Mouse (Mus musculus): ENCODE measurements around the gene Ufl1.
"Not testable (repeated sequence)": the region's sequence is repeated elsewhere in the genome, so short reads cannot be mapped to it uniquely, and the experiment has no call there.

Ufl1 gene

DNA sequence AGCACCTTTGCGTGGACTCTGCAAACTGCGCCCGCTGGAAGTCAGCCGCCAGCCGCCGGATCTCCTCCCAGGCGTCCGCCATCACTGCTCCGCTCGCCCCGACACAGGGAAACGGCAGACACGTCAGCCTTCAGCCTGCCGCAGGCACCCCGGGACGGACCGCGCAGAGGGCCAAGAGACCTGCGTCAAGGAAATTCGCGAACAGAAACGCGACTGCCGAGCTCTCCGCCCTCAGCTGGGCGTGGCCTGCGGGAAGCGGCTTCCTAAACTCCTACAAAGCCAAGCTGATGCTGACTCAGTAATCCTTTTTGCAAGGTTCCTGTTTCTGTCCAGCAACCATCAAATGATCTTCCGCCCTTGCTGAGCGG lies at the start of gene Ufl1:
Ufl1 (minus strand) TSS at position 151 of the 368 bp plus-strand sequence.
- DNase-seq: peak; percentile 96

DNA sequence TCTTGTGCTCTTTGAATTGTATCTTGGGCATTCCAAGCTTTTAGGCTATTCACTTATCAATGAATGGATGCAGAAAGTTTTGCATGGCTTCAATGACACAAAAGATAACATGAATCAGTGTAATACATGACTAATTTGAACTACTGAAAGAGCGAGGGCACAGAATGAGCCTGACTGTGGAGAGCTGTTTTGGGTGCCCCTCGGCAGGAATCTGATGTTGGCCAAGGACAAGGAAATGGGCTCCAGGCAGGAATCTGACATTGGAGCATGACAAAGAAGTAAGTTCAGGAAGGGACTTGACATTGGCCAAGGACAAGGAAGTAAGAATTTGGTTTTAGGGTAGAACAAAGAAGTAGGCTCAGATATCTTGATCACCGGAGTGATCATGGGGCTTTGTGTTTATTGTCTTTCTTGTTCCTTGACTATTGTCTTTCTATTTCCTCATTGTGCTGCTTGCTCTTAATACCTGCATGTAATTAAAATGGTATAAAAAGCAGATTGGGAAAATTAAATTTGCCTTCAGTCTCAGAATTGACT lies 44.1 kb upstream of the Ufl1 start:
- DNase-seq: no peak

DNA sequence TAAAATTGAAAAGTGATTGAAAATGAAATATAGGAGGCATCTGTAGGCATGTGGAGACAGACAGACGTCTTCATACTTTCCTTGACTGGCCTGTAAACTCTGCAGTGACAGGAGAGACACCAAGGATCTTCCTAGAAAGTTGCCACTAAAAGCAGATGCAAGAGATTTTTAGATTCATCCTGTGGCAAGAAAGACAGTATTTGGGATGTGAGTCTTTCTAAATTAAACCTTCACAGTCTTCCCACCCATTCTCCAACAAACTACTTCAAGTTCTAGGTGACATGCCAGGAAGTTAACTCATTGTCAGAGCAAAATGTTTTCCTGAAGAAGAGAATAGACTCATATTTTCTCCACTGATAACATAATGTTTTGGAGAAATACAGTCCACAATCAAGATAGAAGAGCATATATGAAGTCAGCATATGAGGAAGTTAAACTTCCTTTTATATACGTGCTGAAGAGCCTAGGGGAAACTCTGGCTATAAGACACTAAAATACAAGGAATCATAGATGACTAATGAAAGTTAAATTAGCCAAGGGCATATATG lies 41.1 kb upstream of the Ufl1 start:
- no peak for DNase-seq

DNA sequence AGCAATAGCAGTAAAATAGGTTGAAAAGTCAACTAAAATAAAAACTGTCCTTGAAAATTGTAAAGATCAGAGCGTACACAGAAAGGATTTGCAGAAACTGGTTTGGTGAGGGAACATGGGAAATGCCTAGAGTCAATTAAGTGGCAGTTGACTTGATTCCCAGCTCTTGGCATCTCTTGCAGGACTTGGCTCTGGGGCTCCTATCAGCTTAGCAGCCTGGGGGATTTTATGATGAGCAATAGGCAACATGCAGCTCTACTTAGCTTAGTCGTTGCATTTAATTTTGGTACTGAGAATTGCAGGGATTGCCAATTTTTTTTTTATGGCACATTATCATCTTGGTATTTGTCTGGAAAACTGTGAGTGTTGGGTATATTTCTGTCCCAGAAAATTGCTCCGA lies 32.1 kb upstream of the Ufl1 start:
- peak; percentile 6 for DNase-seq

DNA sequence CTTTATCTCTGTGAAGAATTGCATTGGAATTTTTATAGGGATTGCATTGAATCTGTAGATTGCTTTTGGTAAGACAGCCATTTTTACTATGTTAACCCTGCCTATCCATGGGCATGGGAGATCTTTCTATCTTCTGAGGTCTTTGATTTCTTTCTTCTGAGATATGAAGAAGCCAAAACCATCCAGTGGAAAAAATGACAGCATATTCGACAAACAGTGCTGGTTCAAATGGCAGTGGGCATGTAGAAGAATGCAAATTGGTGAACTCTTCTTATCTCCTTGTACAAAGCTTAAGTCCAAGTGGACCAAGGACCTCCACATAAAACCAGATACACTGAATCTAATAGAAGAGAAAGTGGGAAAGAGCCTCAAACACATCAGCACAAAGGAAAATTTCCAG lies 3.4 kb upstream of the Ufl1 start:
- not testable (repeated sequence) for DNase-seq

DNA sequence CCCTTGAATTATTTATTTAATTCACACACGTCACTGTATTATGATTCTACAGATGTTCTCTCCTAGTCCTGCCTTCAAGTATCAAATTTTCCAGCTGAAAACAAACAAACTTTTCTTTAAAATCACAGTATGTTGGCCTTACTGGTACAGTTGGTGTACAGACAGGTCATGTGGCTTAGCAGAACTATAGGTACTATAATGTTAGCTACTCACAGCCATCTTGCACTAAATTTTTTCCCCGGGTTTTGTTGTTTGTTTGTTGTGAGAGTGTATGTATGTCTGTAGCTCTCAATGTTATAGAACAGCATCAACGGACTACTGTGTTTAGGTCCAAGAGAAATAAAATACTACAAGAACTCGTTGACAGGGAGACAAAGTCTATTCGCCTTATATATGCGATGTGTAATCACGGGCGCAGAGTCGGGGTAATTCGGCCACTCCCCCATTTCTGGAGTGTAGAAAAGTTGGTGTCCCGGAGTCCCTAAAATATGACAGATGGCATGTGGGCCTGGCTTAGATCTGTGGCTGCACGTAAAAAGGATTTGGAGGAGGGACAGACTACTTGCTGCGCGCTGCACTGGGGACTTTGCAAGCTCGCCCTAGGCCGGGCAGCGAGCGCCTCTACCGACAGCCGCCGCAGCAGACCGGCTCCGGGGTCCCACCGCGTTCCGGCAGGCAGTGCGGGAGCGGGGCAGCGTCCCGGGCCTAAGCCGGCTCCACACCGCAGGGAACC lies 517 bp downstream of the Ufl1 start:
- no peak for DNase-seq

DNA sequence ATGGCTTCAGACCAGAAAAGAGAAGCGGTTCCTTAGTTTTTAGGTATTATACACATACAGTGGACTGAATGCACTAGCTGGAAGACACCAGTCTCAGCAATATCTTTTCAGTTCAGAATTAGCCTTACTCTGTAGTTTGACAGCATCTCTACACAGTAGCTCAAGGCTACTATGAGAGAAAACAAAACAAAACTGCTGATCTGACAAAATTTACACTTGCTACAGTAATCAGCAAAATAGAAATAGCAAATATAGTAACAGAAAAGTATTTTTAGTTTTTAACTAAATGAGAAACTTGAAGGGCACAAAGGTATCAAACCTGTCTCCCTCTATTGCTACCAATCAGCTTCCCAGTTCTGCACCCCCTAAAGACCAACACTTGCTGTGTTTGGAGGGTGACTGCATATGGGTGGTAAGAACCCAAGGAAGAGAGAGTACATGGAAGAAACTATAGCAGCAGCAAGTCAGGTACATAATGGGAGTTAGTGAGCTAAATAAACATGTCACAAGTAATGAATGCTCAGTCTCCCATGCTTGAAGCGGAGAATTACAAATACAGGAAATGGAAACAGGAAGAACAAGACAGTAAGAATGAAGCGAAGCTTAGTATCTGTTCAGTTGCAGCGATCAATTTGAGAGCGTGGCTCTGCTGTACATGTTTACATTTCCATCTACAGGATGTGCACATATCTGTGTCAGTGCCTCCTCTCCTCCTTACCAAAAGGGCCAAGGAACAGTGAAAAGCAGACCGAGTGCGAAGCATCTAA lies 8.6 kb downstream of the Ufl1 start:
- no peak for DNase-seq

DNA sequence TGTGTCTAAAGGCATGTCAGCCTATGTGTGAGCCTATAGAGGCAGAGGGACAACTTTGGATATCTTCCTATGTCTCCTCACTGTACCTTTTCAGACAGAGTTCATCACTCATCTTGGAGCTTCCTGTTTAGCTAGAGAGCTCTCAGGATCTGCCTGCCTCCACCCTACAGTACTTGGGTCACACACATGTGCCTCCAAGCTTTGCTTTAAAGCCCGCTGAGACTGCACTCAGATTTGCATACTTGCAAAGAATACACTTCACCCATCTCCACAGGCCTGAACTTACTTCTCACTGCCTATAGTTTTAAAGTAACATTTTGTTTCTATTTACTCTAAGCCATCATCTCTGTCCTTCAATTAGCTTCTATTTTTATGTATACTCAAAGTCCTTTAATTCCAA lies 9.7 kb downstream of the Ufl1 start:
- DNase-seq: no peak

DNA sequence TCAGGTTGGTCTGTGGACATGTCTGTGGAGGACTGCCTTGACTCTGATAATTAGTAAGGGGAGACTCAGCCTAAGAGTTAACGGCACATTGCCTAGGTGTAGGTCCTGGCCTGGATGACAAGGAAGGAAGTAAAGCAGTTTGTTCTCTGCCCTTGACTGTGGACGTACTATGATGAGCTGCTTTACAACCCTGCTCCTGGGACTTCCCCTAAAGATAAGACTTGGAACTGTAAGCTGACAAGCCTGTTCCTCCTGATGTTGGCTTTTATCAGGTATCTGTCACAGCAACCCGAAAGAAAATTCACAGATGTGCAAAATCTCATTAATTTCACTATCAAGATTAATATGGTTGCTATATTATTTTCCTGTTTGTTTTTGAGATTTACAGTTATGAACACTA lies 14.5 kb downstream of the Ufl1 start:
- DNase-seq: no peak

DNA sequence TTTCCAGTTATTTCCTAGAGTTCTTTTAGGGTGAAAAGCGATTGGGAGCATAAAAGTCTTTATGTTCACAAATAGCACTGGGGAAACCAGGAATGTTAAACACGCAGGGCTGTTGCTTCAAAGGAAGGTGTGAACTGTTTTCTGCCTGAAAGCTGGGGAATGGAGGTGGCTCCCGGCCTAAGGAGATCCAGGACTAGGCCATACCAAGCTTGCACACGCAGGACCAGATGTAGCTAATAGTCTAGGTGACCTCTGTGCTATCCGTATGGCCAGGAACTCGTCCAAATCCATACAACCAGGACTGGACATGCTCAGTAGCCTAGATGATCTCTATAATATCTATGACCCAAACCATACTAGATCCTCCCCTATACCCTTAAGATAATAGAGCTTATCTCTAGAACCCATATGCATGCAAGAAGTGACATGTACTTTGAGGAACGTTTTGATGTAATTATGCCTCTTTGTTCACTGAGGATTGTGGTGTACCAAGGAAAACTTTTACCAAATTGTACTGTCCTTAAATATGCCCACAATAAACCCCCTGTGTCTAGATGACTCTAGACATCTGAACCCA lies 23.7 kb downstream of the Ufl1 start:
- DNase-seq: no peak

DNA sequence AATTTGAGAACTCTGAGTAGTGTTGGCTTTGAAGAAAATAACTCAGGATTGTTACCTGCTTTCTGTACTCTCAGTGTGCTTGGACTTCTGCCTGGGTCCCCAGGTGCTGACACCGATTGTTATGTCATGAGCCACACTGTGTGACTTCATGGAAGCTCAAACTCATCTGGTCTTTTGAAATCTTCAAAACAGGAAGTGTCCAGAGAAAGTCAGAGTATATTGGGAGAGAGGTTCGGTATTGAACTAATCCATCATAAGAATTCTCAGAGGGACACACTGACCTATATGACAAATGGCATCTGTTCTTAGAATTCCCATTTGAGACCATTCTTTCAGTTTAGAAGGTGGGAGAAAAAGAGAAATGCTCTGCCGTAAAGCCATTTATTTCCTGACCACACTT lies 38.8 kb downstream of the Ufl1 start, which contains the start of gene Fhl5:
Fhl5 (minus strand) TSS at position 101 of the 400 bp plus-strand sequence.
- DNase-seq: no peak

DNA sequence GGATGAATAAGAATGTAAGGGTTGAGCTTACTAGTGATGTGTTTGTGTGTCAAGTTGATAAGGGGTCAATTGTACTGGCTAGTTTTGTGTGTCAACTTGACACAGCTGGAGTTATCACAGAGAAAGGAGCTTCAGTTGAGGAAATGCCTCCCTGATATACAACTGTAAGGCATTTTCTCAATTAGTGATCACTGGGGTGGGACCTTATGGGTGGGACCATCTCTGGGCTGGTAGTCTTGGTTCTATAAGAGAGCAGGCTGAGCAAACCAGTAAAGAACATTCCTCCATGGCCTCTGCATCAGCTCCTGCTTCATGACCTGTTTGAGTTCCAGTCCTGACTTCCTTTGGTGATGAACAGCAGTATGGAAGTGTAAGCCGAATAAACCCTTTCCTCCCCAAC lies 46.0 kb downstream of the Ufl1 start:
- not testable (repeated sequence) for DNase-seq

DNA sequence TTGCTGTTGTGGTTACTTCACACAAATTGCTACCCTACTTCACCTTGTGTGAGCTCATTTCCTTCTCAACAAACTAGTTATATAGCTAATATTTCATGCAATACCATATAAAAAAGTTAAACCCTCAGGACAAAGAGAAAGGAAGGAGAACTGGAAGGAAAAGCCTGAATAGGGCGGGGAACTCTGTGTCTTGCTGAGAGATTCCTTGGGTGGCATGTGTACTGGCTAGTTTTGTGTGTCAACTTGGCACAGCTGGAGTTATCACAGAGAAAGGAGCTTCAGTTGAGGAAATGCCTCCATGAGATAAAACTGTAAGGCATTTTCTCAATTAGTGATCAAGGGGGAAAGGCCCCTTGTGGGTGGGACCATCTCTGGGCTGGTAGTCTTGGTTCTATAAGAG lies 47.9 kb downstream of the Ufl1 start:
- not testable (repeated sequence) for DNase-seq

DNA sequence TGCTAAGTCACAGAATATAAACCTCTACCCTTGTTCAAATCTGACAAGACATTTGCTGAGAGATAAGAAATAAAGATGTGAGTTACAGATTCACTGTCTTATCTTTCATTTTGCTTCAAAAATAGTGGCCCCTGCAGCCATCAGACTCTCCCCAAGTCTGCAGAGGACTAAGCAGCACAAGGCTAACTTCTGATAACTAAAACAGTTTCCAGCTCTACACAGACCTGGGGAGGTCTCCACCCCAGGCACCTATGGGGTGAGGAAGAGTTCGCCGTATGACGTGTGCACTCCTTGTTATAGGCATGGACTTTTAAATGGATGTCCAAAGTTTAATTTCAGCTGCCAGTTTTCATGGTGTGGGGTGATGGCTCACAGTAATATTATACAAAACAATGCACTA lies 49.1 kb downstream of the Ufl1 start:
- no peak for DNase-seq

DNA sequence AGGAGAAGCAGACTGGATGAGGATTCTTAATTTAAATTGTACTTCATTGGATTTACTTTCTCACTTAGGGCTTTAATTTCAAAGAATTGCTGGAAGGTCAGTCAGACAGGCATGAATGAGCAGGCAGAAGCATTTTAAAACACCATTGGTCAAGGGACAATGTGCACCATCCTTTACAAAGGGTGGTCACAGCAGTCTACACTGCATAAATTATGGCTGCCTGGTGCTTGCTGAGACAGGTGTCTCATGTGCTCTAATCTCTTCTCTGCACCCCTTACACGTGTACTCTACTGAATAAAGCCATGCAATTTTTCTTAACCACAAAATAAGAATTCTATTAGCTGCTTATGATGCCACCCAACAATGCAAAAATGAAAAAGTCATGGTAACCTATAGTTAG lies 54.1 kb downstream of the Ufl1 start:
- DNase-seq: no peak

DNA sequence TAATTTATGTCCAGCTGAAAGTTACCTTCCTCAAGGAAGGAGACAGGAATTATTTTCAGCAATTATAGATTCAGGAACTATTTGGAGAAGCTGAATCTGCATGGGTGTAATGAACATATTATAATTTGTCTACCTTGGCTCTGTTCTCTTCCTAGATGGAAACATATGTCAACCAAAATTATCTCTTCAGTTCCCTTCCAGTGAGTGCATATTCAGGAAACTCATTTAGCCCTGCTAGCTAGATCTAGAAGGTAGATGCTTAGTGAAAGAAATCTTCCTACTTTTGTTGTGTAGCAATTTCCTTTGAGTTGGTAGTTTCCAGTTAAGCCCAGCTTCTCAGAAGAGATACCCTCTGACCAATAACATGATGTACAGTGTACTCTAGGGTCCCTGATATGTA lies 59.7 kb downstream of the Ufl1 start:
- no peak for DNase-seq

DNA sequence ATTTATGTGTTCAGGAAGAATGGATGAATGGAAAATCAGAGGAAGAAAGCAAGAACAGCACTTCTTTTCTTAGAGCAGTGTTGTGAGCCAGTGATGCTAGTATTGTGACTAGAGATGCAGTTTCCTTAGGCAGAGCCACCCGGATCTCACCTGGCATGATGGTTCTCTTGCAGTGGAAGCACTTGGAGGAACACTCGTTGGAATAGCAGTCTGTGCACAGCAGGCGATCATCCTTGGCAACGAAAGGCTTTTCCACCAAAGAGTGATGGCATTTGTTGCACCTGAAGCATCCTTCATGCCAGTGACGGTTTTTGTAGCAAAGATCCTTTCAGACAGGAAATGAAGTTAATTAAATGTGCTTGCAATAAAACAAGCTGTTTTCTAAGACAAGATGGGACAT lies 68.2 kb downstream of the Ufl1 start:
- DNase-seq: peak; percentile 11

DNA sequence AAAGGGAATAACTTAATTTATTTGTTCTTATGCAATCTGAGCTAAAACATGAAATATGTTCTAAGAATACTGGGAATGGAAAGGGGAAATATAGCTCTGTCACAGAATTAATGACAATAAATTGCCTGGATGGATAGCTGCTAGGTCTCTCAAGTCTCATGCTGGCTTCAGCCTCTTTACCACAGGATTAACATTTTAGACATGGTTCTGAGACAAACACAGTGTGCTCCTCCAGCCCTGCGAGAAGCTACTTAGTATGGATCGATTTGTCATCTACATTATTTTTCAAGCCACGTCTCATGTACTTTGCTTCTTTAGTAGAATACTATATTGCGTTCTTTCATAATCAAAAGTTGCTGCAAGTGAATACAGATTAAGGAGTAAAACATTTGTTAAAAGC lies 75.5 kb downstream of the Ufl1 start:
- DNase-seq: no peak

Data from cerebellum, adult 9-11 months (tissue).